Mouse (Mus musculus): ENCODE results near the gene Fdxacb1.

Gene Fdxacb1

GRCm38 (mm10) chr9:50768107-50769002 lies at the start of gene Fdxacb1:
TSS of gene Fdxacb1 (plus strand) at chr9:50768236.
- DNase-seq (ENCODE audit: low spot score), result peak; percentile 99

DNA sequence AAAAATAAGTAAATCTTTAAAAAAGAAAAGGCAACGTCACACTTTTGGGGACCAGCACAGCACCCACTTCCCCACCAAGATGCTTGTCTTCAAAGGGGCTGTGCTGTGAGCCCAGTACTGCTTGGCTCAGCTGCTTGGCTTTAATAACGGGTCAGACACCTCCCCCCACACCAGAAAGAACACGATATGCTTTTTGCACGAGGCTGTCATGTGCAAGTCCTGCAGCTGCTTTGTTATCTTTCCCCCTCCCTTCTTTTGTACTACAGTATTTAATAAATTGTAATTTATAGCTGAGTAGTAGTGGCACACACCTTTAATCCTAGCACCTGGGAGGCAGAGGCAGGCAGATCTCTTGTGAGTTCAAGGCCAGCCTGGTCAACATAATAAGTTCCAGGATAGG lies 49.2 kb upstream of the Fdxacb1 start:
- DNase-seq (ENCODE audit: low spot score), result no peak

GRCm38 (mm10) chr9:50721061-50721460 lies 47.0 kb upstream of the Fdxacb1 start:
- no peak for DNase-seq (ENCODE audit: low spot score)

DNA sequence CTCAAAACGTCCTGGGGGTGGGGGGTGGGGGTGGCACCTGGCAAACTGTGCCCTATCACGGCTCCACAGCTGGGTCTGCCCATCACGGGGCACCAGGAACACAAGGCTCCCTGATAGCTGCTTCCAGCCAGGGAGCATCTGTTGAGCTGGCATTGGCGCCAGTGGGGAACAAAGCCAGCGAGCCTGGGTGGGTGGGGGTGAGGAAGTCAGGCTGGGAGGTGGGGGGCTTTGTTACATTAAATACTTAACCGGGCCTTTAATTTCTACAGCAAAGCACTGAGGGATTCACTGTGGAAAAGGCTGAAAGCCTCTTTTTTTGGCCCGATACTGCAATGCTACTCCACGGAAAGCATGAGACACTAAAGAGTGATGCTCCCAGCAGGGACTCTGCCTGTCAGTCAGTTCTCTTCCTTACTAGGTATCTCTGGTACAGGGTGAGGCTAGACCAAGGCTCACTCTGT lies 45.6 kb upstream of the Fdxacb1 start:
- no peak for DNase-seq (ENCODE audit: low spot score)

DNA sequence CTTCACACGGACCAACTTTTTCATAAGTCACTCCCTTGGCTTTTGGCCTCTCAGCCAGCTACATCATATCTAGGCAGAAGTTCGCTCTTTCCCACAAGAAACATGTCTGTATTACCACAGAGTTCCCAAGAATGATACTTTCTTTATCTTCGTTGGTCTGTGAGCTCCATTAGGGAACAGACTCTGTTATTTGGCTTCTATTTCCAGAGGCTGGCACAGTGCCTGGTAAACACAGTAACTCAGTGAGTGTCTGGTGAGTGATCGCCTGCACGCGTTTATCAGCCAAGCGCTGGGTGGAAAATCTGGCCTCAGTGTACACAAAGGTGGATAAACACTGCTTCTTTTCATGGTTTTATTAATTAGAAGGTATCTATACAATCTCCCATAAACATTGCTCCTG lies 44.6 kb upstream of the Fdxacb1 start:
- DNase-seq (ENCODE audit: low spot score), result no peak

- DNase-seq (ENCODE audit: low spot score), result no peak
Observed at GRCm38 (mm10) chr9:50724147-50724546, 43.9 kb upstream of the Fdxacb1 start.

DNA sequence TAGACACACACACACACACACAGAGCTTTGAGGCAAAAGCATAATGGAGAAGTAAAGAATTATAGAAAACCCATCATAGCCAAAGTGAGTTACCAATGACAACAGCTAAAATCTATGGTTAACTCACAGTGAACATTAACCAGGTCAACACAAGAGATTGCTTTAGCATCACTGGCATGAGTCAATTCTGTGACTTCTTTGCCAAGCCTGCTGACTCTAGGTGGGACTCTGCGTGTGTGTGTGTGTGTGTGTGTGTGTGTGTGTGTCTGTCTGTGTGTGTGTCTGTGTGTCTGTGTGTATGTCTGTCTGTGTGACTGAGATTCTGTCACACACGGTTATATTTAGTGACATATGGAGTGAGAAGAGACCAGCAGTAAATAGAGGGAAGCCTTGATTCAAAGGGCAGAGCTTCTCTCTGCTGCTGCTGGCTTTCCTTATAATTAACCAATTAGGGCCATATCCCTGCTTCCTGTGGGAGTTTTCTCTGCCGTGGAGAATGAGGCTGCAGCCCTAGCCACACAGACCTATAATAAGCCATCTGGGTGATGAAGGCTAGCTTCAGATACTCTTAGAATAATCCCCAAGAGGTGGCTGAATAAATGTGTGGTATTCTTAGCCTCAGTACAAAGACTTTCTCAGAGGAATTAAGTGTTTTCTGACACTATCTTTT lies 43.2 kb upstream of the Fdxacb1 start:
- no peak for DNase-seq (ENCODE audit: low spot score)

GRCm38 (mm10) chr9:50725921-50726590 lies 42.0 kb upstream of the Fdxacb1 start:
- DNase-seq (ENCODE audit: low spot score), result peak; percentile 55

DNA sequence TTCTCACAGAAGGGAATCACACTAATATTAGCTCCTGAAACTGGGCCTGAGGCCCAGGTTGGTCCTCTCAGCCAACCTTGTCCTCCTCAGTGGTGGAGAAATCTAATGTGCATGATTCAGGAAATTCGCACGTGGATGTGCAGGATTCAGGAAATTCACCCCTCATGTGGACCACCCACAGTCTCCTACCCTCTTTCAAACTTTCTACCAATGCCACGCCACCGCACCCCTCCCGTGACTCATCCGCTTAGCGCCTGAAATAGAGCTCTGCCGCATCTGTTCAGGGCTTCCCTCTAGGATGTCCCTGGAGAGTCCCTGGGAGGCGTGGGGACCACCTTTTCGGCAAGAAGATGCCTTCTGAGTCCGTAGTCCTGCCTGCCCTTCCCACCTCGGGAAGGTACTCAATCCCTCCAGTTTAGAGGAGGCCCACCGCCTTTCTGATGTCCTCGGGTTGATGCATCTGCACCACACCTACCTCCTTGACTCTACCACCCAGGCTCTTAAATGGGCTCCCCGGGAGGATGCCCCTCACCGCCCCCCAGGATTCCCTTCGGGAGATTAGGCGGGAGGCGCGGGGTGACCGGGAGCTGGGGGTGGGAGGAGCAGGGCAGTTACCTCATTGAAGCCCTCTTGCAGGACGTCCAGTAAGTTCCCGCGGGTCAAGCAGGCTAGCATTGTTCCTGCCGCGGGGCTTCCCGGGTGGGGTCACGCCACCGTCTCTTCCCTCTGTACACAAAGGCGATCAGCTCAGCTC lies 40.7 kb upstream of the Fdxacb1 start:
- peak; percentile 66 for DNase-seq (ENCODE audit: low spot score)

GRCm38 (mm10) chr9:50727925-50728651 lies 39.9 kb upstream of the Fdxacb1 start:
- peak; percentile 89 for DNase-seq (ENCODE audit: low spot score)

DNA sequence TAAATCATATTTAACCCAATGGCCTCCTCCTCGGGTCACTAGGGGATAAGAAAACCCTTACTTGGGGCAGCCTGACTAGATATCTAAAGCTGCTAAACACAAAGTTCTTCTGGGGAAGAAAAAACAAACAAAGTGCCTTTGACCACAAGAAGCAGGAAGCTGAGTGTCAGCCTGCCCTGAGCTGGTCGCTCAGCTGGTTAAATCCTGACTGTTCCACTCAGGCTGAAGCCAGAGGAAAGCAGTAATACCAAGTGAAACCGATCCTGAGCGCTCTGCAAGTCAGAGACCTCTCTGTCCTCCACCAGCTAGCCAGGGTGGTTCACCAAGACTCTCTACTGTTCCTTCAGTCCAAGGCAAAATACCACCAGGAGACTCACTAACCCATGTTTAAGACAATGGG lies 38.4 kb upstream of the Fdxacb1 start:
- DNase-seq (ENCODE audit: low spot score), result no peak

- DNase-seq (ENCODE audit: low spot score), result peak; percentile 53
Observed at GRCm38 (mm10) chr9:50732560-50732959, 35.5 kb upstream of the Fdxacb1 start.

DNA sequence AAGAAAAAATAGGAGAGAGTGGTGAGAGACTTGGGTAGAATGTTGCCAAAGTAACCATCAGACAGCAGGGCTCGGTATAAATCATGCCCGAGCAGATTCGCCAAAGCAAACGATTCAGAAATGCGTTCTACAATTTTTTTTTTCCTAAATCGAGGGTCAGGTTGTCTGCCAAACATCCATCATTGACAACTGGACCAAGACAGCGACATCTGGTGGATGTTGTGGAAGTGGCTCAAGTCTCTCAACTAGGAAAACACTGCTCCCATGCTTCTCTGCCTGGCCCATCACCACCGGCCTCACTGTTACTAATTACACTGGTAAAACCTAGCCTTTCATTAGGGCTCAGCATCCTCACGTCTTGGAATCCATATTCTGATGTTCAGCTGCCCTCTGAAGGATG lies 33.0 kb upstream of the Fdxacb1 start:
- peak; percentile 84 for DNase-seq (ENCODE audit: low spot score)

GRCm38 (mm10) chr9:50738914-50739870 lies 28.8 kb upstream of the Fdxacb1 start, which contains the start of gene Dixdc1:
TSS of gene Dixdc1 (minus strand) at chr9:50739517.
- peak; percentile 96 for DNase-seq (ENCODE audit: low spot score)

- DNase-seq (ENCODE audit: low spot score), result no peak
Observed at GRCm38 (mm10) chr9:50740867-50741784, 26.9 kb upstream of the Fdxacb1 start.

DNA sequence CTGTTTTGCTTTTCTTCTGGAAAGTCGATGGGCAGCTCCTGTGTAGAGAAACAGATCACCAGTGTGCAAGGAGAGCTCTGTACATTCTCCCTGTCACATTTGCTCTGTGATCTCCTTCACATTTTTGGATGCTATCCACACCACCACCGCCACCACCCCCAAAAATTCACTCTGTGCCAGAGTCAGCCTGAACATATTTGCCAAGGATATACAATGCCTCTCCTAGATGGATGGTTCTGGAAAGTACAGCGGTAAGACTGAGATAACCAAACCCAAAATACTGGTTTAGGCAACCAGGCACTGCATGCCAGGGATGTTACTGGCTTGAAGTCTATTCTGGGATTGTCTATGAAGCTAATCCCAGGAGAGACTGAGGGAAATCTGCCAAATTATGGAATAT lies 25.8 kb upstream of the Fdxacb1 start:
- no peak for DNase-seq (ENCODE audit: low spot score)

DNA sequence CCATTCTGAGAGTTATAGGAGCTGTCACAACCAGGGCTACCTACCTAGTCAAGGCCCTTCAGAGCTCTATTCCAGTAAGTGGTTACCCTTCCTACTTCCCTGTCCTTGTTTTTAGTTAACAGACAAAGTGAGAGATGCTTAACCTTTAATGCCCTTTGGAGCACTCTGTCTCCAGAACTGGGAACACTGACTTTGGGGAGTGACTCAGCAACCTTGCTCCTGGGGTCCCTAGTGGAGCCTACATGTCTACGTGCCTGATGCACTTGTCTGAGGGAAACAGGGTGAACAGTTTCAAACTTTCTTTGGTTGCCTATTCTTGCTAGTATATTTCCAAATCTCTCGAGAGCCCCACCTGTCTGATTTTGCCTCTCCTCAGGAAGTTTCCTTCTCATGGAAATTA lies 25.3 kb upstream of the Fdxacb1 start:
- no peak for DNase-seq (ENCODE audit: low spot score)

DNA sequence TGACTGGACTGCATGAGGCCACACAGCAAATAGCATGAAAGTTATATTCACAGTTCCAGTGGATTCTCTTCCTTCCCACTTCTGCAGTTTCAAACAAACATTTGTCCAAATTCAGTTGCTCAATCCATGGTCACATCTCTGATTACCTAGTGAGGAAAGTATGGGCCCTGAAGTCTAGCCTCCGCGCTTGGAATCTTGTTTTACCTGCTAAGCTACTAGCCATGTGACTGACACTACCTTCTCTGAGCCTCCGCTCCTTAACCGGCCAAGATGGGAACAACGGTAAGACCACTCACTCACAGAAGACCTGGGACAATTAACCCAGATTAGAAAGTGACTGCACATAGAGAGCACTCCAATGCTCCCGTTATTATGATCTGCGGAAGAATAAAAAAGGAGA lies 22.2 kb upstream of the Fdxacb1 start:
- no peak for DNase-seq (ENCODE audit: low spot score)

DNA sequence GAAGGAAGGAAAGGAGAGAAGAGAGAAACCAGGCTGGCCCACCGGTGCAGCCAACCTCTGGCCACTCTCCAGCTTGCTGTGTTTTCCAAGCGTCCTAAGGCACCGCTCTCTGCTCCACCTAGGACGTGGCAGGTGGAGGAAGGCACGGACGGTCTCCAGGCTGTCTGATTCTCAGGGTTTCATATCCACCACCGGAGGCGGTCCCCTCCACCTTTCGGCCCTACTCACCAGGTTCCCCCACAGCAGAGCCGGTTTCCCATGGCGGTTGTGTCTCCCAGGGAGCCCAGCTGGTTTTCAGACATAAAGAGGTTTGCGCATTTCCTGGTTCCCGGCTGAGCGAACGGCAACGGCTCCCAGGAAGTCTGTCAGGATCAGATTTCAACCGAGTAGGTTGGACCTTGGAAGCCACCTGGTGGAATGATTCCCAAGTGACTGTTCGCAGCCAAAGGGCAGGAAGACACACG lies 21.8 kb upstream of the Fdxacb1 start, which contains the start of gene 2310030G06Rik:
2310030G06Rik (minus strand) TSS at position 323 of the 464 bp plus-strand sequence.
- DNase-seq (ENCODE audit: low spot score), result peak; percentile 50

Data from embryo, embryonic 10.5 days (tissue).